Mouse (Mus musculus) kidney, adult 2 months (tissue): ENCODE measurements around the gene Ltbp1. TPM values are rescaled to one million over a fixed set of nuclear protein-coding genes. Genes with fewer than 3 reads are reported as not detected.
A peak's percentile ranks its signal among the peaks of the same experiment; 100 is the strongest.

Experiments used
- DNase-seq: peaks from one replicate; pipeline ENCODE4 v3.0.0; 2021
- H3K27ac ChIP-seq: fragments of 200-500 bp; 2 replicates; pipeline ENCODE4 v1.5.1; 2012; ENCODE audit warnings: low read depth, low read length, control low read depth, inconsistent platforms; ENCODE audit not compliant: insufficient read depth
- H3K27me3 ChIP-seq: fragments of 200-500 bp; replicated peaks from 2 replicates; pipeline ENCODE4 v1.6.1; 2012; ENCODE audit warnings: mild to moderate bottlenecking, moderate library complexity, low read length, inconsistent platforms; ENCODE audit not compliant: control insufficient read depth, insufficient read depth
- H3K36me3 ChIP-seq: fragments of 200-500 bp; 2 replicates; pipeline ENCODE4 v1.6.1; 2012; ENCODE audit warnings: mild to moderate bottlenecking, moderate library complexity, low read length, inconsistent platforms; ENCODE audit not compliant: control insufficient read depth, insufficient read depth
- H3K4me1 ChIP-seq: fragments of 200-500 bp; 2 replicates; pipeline ENCODE4 v1.6.1; 2011; ENCODE audit warnings: low read length; ENCODE audit not compliant: control insufficient read depth, insufficient read depth
- H3K4me3 ChIP-seq: fragments of 200-500 bp; 2 replicates; pipeline ENCODE4 v1.5.1; 2011; ENCODE audit warnings: mild to moderate bottlenecking, low read depth, low read length, control low read depth; ENCODE audit not compliant: insufficient read depth
- CTCF ChIP-seq: fragments of 200-500 bp; conservative IDR thresholded peaks from 2 replicates; pipeline ENCODE4 v1.5.1; 2011; ENCODE audit warnings: low read depth, mild to moderate bottlenecking, control low read depth, low read length, moderate library complexity, mixed read lengths; ENCODE audit not compliant: insufficient read depth, insufficient read length
- POLR2A ChIP-seq: fragments of 200-500 bp; IDR thresholded peaks from one replicate; pipeline ENCODE4 v1.6.1; 2011; ENCODE audit warnings: low read depth, low read length, control low read depth
- WGBS: fragments of 180-500 bp; shearing (Covaris S2); methylation state at CpG from one replicate; pipeline ENCODE4 v1.1.7; 2018; 5-methylcytosine and 5-hydroxymethylcytosine counted together
- polyA plus RNA-seq: library from polyadenylated mRNA; depleted of rRNA; stranded (reverse); fragments of >200 nt; gene quantifications from 2 replicates; pipeline ENCODE4 v1.2.3, GENCODE M21; 2012

Gene Ltbp1
- polyA plus RNA-seq, 1 experiment, result 10.2 TPM

DNA sequence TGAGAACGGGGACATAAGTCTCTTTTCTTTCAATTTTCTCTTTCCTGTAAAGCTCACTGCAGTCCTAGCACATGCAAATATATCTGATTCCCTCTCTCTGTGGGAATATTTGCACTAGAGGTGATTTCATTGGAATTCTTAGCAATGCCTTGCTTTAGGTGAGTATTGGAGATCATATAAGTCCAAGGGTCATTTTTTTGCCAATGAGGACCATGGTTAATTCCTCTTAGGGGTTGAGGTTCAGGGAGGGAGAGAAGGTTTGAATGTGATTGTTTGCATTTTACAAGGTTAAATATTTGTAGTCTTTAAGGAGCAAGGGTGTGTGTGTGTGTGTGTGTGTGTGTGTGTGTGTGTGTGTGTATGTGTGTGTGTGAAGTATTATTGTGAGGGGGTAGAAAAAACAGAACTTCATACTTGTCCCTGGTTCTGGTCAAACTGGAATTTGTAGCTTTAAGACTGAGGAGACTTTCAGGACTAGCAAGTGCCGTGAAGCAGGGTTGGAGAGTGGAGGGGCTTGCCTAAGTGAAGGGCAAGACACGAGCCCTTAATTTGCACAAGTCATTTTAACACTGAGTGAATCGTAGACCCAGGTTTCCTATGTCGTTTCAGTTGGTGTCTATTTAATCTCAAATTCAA is 103.8 kb downstream of the Ltbp1 start:
- Histone ChIP-seq H3K27ac (no peak overlapping the region), H3K4me1 (no peaks in the 10 kb centered on the region)
- 71% methylated on average over 5 of the region's 5 CpGs for WGBS

DNA sequence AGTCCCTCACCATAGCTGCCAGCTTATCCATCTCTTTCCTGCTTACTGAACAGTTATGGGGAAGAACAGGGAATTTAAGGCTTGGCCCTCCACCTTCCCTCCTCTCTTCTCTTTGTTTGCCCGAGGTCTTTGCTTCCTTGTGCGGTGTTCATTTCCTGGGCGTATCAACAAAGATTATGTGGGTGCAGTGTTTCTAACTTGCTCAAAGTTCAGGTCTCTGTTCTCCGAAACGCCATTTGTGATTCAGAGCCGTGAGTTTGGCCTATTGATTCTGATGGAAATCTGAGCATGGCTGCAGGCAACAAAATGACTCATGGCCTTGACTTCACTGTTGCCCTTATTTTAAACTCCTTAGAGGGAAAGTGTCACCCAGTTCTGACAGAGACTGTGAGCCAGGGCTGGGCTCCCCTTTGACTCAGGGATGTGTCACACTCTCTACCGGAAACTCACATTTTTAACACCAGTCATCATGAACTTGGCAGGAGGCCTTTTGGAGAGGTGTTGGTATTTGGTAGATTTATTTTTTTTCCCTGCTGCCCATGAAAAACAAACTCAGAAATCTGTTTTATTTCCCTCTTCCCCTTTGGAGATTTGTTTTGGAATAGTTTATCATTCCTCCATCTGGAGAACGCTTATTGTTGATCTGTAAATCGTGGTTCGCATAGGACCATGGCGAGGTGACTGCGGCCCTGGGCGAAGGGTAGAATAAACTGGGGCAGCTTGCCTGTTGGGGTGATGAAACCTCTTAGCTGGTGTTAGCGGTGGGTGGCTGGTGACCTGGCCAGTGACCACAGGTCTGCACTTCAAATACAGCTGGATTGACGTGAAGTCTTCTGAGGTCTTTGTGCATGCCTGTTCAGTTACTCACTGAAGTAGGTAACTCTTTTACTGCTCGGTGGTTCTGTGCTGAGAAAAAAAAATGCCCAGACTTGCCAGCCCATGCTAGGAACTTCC is 105.2 kb downstream of the Ltbp1 start:
- no peak overlapping the region; the same call in 1 of the 2 replicates for H3K27ac ChIP-seq
- no peak overlapping the region for H3K4me3 ChIP-seq
- peak; percentile 65 for DNase-seq
- no peaks in the 10 kb centered on the region for H3K36me3 ChIP-seq
- WGBS, result 75% methylated on average over 16 of the region's 16 CpGs
- no peak for TF ChIP-seq POLR2A
- no peak for TF ChIP-seq CTCF
- H3K27me3 ChIP-seq, result no peaks in the 10 kb centered on the region
- H3K4me1 ChIP-seq, result no peaks in the 10 kb centered on the region

More for the DNA sequence above, 103.8 kb downstream of the Ltbp1 start:
- DNase-seq, result no peak
- Histone ChIP-seq H3K27me3 (no peaks in the 10 kb centered on the region), H3K36me3 (no peaks in the 10 kb centered on the region), H3K4me3 (no peak overlapping the region)
- TF ChIP-seq POLR2A (no peak), CTCF (no peak)

DNA sequence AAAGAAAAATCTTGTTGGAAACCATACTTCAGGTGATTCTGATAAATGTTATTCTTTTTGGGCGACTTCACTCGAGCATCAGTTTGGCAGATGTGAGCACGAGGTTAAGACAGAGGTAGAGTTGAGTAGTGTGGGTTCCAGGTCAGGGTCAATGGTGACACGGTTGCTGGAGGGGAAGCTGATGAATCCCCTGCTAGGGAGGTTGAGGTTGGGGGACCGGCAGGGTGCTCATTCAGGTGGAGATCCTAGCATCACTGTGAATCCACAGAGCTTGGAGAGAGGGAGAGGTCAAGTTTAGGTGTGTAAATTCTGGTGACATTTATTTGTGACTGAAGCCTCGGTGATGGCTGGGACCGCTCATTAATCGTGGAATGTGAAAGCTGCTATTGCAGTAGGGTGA is 110.2 kb downstream of the Ltbp1 start:
- DNase-seq, result no peak
- Histone ChIP-seq H3K27me3 (no peaks in the 10 kb centered on the region), H3K4me3 (no peak overlapping the region), H3K4me1 (no peaks in the 10 kb centered on the region; the same call in 1 of the 2 replicates), H3K36me3 (no peaks in the 10 kb centered on the region), H3K27ac (no peak overlapping the region)
- whole genome bisulfite sequencing, result 51% methylated on average over 8 of the region's 8 CpGs
- TF ChIP-seq CTCF (no peak), POLR2A (no peak)

DNA sequence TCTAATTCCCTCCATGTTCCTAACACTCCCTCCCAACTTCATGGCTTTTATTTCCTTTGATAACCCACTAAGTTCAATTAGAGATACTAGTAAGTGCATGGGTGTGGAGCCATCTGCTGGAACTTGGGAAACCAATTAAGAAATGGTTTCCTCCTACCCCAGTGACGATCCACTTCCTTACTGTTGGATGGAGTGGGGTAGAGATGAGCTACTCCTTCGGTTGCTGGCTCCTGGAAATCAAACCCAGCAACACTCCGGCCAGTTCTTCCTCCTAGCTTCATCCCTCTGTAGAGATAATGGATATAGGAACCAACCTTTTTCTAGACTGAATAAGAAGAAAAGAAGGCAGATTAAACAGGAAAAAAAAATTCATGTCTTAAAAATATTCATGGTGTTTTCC is 113.5 kb downstream of the Ltbp1 start:
- TF ChIP-seq CTCF (no peak), POLR2A (no peak)
- 72% methylated on average over 3 of the region's 3 CpGs for WGBS
- Histone ChIP-seq H3K4me1 (no peaks in the 10 kb centered on the region; the same call in 1 of the 2 replicates), H3K27ac (no peak overlapping the region), H3K36me3 (no peaks in the 10 kb centered on the region), H3K4me3 (no peak overlapping the region), H3K27me3 (no peaks in the 10 kb centered on the region)
- no peak for DNase-seq

DNA sequence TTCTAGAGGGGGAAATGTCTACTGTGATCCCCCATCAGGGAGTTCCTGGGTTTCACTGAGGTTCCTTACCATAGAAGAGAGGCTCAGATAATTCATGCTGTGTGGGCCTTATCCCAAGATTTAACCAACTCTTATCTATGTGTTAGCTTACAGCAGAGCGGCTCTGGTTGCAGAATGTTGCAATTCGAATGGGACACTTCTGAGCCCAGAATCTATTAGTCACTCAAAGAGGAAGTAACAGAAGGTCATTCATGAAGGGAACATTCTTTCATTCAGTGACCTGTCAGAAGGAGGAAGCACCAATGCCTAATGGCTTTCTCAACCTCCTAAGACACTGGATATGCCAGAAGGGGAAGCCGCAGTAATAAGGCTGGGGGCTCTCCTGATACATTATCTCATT is 114.1 kb downstream of the Ltbp1 start:
- Histone ChIP-seq H3K36me3 (no peaks in the 10 kb centered on the region), H3K27me3 (no peaks in the 10 kb centered on the region), H3K27ac (no peak overlapping the region), H3K4me1 (no peaks in the 10 kb centered on the region; the same call in 1 of the 2 replicates), H3K4me3 (no peak overlapping the region)
- no peak for TF ChIP-seq CTCF
- 38% methylated on average over 3 of the region's 3 CpGs for WGBS
- peak; percentile 52 for DNase-seq

DNA sequence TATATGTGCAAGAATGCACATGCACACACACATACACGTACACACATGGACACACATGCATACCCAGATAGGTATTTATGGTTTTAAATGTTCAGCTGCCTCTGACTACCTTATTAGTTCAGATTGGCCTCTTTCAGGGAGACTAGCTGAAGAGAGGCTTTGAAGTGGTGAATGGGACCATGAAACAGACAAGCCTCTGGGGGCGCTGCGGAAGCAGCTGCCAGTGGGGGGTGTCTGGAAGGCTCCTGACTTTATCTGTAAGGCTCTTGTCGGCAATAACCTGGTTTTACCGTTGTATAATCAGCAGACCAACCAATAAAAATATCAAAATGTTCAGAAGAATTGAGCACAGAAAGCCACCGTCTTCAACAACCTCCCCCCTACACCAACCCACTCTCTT is 114.7 kb downstream of the Ltbp1 start:
- no peaks in the 10 kb centered on the region for H3K27me3 ChIP-seq
- 57% methylated on average over 6 of the region's 6 CpGs for WGBS
- TF ChIP-seq POLR2A, result no peak
- no peak for TF ChIP-seq CTCF
- DNase-seq, result no peak
- H3K4me1 ChIP-seq, result no peaks in the 10 kb centered on the region; the same call in 1 of the 2 replicates
- no peak overlapping the region for H3K27ac ChIP-seq
- H3K4me3 ChIP-seq, result no peak overlapping the region
- H3K36me3 ChIP-seq, result no peaks in the 10 kb centered on the region
